Mouse (Mus musculus) megakaryocyte progenitor cell, adult 5-6 weeks (primary cell): Measurements from ENCODE around the gene Zhx3. TPM values are rescaled to one million over a fixed set of nuclear protein-coding genes. Genes with fewer than 3 reads are reported as not detected.

Experiments used
- ATAC-seq: replicated peaks from 2 replicates; pipeline ENCODE4 v1.8.0; 2016; ENCODE audit warnings: mild to moderate bottlenecking, moderate TSS enrichment, inconsistent platforms; ENCODE audit not compliant: poor library complexity
- total RNA-seq, 2 experiments: library from RNA; stranded (forward) in 1 of 2; stranded (reverse) in 1 of 2; fragments of 157-497, 149-512 nt in 1 of 2; fragments of 200-1000 nt in 1 of 2; gene quantifications; 2 replicates each; pipeline versions ENCODE4 v1.2.3 to v1.2.4; 2015 to 2017

Zhx3 gene
- total RNA-seq (2015) = 5.9 and 7.3 TPM in 2 replicates
- total RNA-seq (2017) = 3.1 and 8.3 TPM in 2 replicates

DNA sequence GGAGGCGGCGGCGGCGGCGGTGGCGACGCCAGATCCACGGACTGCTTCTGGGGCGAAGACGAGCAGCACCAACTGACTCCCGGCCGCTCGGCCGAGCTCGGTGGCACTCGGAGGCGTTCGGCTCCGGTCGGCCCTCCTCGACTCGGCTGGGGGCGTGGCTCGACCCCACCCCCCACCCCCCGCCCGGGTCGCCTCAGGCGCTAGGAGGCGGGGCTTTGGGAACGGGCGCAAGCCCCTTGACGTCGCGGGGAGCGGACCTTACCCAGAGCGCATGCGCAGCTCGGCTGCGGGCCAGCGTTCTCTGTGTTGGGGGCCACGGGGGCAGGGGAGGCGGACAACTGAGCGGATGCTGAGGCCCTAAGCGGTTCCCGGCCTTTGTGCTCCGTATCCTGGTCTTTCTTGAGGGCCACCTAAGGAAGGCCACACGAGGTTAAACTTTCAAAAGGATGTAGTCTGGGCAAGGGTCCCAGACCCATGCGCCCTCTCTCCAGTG lies at the start of gene Zhx3:
Gene Zhx3, minus strand, starts transcription at position 109 of the 493 bp plus-strand sequence.
- peak; percentile 92 for ATAC-seq

DNA sequence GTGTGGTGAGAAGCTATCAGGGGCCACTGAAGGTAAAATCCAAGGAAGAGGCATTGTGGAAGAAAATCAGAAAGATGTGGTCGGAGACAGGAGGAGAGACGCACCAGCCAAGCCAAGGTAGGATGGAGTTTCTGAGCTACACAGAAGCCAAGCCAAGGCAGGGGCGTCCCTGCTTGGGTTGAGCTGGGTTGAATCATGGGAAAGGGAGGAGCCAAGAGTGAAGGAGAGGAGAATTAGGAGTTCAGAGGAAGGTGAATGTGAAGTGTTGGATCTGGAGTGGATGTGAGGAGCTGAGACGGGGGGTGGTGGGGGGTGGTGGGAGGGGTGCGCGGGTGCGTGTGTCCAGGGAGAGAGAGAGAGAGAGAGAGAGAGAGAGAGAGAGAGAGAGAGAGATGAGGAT lies 48.5 kb upstream of the Zhx3 start:
- ATAC-seq = no peak

DNA sequence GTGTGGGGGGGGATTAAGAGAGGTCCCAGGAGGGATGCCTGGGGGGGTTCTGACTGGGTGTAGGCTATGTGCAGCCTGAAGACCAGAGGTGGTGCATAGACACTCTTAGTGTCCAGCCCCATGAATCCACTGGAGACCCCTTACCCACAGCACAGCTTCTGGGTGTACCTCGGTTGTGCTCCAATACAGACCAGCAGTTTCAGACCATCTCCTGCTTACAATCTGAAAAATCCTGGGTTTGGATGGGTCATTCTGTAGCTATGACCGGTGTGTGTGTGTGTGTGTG lies 46.1 kb upstream of the Zhx3 start:
- ATAC-seq = no peak

DNA sequence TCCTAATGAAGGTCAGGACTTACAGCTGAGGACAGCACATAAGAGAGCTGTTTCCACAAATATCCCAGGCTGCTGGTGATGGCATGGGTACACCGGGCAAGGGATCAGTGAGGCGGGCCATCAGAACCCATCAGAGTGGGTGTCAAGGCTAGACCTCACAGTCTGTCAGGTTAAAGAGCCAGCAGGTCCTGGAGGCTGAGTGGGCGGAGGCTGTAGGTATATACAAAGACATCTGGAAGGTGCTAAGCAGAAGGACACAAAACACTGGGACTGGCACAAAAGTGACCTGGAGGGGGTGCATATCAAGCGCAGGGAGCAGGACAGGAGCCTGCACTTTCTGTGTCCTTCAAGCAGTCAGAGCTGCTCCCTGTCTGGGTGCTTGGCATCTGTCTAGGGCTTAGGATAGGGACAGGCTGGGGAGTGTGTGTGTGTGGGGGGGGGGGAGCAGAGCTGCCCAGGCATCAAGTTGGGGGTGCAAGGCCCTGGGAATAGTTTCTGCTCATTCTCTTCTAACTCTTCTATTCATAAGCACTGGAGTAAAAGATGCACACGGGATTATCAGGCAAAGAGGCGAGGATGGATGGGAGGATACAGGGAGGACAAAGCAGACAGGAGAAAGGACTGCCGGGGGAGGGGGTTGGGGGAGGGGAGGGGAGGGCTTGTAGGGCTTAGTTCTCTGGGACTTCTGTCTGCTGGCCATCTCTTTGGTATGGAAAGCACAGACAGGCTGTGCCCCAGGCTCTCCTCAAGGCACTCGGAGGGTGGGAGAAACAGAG lies 45.5 kb upstream of the Zhx3 start:
- ATAC-seq = no peak

DNA sequence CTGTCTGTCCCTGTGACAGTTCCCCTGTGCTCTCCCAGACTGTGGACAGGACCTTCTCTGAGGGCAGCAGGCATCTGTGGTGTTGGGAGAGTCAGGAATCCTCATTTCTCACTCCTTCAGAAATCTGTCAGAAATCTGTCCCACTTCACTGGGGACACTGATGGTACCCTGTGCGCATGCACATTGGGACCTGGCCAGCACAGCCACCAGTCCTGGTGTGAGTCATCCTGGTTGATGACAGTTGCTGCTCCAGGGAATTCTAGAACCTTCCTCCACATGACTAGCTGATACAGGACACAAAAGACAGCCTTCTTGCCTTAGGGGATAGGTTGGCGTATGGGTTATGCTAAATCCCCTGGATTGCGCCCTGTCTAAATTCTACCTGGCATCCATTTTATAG lies 44.5 kb upstream of the Zhx3 start:
- ATAC-seq = no peak

DNA sequence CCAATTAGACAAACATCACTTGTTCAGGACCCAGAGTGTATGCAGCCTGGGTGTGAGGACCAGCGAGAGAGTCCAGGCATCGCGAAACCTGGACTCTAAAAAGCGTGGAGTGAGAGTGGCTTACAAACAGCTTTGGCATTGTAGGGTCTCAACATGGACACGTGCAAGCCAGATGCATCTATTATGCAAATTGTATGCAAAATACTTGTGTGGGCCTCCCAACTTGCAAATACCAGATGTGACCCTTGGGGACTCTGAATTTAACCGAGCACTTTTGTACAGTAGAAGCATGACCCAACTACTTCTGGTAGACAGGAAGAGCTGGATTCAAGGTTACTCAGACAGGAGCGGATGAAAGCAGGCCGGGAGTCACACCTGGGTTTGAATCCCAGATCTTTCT lies 43.9 kb upstream of the Zhx3 start:
- no peak for ATAC-seq

DNA sequence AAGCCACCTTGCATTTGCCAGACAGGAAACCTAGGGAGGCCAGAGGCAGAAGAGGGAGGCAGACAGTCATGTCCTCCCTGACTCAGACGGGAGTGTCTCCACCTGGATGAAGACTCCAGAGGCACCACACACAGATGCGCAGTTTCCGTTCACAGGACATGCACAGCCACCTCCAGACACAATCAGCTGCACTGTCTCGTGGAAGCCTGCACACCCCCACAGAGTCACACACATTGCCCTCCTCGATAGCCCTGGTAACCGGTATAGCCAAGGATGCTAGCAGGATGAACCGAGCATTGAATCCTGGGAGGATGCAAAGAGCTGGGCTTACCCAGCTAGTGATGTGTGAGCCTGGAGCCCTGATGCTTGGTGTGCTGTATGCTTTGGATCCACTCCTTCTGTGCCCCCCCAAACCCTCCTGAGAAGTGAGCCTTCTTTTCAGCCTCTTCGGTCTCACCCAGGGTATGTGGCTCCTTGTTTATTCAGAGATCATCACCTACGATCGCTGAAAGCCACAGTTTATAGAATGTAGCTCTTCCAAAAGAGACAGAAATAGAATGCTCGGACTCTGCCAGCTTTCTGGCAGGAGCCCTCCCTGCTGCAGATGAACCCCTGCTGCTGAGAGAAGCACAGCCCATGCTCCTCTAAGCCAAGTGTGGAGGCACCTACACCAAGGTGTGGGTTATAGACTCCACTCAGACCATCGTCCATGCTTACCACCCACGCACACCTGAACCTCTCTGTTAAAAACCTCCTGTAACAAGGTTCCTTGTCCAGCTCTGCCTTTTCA lies 43.2 kb upstream of the Zhx3 start:
- ATAC-seq = no peak

DNA sequence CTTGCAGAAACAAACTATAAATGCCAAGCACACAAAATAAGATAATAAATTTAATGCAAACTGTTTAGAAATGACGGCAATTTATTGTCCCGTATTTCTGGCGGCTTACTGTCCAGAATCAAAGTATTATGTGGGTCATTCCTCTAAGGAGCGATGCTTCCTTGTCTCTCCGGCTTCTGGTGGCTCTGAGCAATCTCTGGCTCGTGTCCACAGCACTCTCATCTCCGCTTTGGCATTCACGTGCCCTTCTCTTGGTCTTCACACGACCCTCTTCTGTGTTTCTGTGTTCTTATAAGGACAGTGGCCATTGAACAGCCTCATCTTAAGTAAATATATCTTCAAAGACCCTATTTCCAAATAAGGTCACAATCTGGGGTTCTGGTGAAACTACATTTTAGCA lies 41.9 kb upstream of the Zhx3 start:
- ATAC-seq = no peak

DNA sequence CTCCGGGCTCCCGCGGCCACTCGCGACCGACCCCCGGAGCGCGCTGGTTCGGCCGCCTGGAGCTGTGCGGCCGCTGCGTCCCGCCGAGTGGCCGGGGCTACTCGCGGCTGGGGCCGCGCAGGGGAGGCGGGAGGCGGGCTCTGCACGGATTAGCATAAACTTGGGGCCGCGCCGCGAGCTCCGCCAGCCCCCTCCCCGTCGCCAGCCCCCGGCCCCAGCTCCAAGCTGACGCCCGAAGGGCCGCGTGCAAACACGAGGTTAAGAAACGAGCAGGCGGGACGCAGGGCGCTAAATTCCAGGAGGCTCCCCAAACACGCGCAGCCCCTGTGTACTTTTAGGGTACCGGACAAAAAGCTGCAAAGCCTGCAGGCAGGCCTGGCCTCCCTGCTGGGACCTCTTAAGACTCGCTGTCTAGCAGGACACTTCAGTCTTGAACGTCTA lies 39.5 kb upstream of the Zhx3 start, which contains the start of gene Emilin3:
Gene Emilin3, minus strand, starts transcription at position 98 of the 441 bp plus-strand sequence.
- no peak for ATAC-seq

DNA sequence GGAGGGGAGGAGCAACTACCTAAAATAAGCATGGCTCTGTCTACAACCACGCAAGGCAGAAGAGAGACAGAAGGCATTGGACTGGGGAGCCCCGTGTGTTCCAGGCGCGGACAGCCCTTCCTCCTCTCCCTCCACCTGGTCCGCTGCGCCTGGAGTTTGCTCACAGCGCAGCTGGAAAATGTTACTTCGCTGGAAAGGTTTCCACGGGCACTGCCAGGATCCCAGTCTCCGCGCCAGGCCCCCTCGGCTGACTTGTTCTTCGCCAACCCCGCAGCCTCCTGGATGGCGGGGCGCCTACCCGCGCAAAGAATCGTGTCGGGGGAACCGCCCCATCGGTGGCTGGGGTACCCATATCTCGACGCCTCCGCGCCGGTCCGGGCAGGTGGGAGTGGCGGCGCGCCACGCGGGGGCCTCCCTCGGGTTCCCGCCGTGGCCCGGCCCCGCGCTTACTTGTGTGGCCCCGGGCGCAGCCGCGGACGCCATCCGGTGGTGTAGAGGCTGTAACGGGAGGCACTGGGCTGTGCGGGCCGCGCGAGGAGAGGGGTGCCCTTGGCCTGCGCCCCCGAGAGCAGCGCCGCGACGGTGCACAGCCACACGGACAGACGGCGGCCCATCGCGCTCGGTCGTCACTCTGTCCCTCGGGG lies 38.9 kb upstream of the Zhx3 start:
- 0 out of 2 replicates have a peak, but pooled peaks have one; percentile 19 for ATAC-seq

DNA sequence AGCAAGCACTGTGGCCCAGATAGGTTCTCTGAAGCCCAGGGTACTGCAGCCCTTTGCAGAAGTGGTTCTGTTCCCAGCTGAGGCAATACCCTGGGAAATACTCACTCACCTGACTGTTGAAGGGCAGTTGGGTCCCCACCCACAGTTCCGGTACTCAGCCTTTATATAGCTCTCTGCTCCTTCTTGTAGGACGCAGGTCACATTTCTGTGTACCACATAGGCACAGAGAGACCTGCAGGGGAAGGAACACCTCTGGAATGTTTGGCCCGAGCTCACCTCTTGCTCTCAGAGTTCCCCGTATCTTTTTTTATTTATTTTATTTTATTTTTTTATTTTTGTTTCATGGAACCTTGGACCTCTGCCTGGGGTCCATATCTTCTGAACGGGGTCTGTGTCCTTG lies 37.8 kb upstream of the Zhx3 start:
- no peak for ATAC-seq

DNA sequence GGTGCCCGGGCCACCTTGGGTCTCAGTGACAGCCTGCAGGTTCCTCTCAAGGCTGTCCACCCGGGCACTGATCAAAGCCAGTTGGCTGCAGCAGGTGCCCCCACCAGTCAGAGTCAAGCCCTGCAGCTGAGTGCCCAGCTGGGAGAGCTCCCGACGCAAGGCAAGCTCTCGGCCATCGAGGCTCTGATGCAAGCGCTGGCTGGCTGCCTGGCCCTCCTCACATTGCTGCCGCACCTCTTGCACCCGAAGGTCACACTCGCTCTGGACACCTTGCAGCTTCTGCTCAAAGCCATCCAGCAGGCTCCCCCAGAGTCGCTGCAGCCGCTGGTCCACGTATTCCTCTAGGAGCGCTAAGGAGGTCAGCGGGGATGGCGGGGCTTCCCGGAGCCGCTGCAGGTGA lies 35.8 kb upstream of the Zhx3 start:
- no peak for ATAC-seq

DNA sequence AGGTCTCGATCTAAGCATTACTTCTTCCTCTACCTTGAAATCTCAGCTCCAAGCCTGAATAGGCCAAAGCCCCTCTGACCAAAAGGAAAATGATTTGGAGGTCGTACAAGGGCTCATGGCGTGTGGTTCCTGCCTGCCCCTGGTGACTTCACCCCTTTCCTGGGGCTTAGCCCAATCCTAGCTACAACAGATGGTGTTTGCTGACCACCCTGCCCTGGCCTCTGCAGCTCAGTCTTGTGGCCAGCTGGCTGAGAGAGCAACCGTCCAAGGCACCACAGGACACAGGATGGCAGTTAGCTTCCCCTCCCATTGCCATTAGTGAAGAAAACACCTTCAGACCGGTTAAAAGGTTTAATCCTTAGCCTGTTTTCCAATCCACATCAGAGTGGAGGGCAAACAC lies 33.3 kb upstream of the Zhx3 start:
- no peak for ATAC-seq

DNA sequence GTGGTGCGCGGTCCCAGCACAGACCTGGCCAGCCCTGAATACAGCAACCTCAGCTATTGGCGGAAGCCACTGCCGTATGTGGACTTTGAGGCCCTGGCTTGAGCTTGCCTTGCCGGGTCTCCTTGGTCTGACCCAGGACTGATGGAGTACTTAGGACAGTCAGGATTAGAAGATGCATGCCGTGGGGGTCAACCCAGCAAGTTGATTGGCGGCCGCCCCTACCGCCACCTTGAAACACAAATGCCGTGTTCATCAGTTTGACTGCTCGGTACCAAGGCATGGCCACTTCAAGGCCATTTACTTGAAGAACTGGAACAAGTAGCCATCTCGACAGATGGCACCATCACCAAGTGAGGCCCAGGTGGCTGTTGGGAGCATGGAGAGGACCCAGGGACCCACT lies 32.5 kb upstream of the Zhx3 start:
- no peak for ATAC-seq

DNA sequence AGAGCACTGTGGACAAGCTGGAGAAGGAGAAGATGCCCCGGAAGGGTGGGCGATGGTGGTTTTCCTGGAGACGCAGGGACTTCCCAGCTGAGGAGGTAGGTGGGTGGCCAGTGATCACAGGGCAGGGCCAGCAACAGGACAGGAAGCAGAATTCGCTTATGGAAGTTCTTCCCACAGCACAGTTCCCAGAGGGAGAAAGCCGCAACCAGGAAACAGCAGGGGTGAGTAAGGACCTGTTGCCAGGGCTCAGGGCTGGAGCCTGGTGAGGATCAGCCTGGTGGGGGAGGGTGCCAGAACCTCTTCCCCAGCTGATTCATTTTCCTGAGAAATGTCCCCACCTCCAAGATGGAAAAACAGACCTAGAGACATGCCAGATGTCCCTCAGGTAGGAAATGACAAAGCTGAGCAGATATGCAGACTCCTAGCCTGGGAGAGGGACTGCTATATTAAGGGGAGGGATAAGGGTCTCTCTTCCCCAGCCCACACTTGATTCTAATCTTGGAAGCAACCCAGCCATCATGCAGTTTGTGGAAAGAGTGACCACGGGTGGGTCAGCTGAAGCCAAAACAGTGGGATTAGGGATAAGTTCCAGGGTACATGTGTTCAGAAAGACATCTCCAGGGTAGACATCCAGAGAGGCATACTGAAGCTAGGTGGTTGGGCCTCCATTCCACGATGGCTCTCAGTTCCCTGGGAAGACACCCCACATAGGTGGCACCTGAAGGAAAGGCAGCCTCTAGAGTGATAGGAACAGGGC lies 29.0 kb upstream of the Zhx3 start:
- no peak for ATAC-seq

DNA sequence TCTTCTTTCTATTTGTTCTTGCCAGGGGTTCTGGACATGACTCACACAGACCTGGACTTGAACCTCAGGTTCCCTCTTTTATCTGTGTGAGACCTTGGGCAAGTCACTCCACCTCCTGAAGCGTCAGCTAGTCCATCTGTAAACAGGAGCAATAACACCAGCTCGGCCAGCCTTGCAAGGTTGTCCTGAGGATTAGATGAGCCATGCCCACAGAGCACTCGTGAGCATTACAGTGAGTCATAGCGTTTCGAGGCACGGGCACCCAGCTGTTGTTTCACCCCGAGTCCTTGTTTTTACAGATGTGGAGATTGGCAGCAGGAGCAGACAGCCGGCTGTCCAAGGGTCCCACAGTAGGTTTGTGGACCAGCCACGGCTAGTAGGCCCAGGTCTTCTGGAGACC lies 18.9 kb upstream of the Zhx3 start:
- no peak for ATAC-seq

DNA sequence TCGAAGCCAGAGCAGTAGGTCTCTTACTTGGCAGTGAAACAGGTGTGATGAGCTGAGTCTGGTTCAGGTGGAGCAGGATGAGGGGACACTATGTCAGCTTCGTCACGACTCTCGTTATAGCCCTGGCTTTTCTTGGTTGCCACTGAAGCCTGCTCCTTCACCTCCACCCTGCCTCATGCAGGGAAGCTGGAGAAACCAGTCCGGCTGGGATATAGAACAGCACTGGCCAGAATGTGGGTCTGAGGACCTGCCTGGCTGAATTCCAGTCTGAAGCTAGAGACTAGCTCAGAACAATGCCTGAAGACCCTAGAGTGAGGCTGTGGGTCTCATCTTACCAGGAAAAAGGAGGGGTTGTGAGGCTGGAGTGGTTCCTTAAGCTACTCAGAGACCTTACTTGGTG lies 18.2 kb upstream of the Zhx3 start:
- no peak for ATAC-seq

DNA sequence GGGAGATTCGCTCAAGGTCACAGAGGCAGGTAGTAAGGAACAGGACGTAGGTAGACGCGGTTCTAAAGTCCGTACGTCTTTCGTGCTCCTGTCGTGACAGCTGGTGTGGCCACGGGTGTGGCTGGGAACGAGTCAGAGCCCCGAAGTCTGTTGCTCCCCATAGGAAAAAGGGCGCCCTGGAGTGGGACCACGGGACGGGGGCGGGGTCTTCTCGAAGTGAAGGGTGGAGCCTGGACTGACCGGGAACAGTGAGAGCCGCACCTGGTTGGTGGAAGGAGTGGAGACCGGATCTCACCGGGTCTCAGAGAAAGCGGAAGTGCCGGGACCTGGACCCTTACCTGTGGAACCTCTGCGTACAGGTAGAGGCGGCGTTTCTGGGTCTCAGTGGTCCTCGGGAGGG lies 15.1 kb upstream of the Zhx3 start:
- ATAC-seq = peak; percentile 47

DNA sequence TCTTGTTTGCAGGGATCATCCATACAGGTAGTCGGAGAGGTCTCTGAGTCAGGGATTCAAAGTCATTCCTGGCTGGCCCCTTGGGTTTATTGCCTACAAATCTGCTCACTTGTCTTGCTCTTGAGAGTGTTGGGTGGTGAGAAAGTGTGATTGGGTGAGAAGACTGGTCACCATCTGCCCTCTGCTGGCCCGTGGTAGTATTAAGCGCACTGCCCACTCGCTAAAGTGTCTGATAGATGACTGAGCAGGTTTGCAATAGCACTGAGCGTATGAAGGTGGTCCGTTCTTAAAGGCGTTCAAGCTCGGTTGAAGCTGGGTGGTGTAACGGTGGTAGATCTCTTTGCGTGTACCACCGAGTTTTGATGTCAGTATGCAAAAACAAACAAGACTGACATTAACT lies 14.5 kb upstream of the Zhx3 start:
- ATAC-seq = peak; percentile 93

DNA sequence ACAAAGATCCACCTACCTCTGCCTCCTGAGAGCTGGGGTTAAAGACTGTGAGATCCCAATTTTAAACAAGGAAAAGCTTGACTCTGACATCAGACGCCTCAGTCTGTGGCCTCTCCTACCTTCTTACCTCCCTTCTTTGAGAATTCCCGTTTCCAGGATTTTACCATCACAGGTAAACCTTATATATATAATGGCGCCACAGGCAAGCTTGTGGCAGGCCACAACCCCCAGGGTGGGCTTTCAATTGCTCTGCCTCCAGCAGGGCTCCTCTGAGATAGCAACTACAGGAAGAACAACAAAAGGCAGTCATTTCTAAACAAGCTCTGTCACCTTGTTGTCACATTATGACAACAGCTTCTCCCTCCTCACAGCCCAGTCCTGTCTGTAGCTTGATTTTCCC lies 13.4 kb upstream of the Zhx3 start:
- ATAC-seq = no peak

DNA sequence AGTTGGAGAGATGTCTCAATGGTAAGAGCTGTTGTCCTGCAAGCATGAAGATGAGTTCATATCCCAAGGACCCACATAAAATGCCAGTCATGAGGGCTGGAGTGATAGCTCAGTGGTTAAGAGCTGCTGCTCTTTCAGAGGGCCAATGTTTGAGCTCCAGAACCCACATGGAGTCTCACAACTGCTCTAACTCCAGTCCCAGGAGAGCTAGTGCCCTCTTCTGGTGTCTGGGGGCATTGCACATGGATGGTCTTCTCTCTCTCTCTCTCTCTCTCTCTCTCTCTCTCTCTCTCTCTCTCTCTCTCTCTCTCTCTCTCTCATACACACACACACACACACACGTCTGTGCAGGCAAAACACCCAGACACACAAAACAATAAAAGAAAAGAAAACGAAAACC lies 12.0 kb upstream of the Zhx3 start:
- peak; percentile 64 for ATAC-seq
